Mouse (Mus musculus) forebrain, embryonic 11.5 days (tissue): Measurements from ENCODE around the gene Dmrt1. TPM values are rescaled to one million over a fixed set of nuclear protein-coding genes. Genes with fewer than 3 reads are reported as not detected.

Source experiments
- ATAC-seq: fragments of 200-750 bp; cut with Nextera tagmentation; replicated peaks from 2 replicates; pipeline ENCODE4 v1.8.0; 2017; ENCODE audit warnings: moderate TSS enrichment; ENCODE audit not compliant: low FRiP score
- DNase-seq: peaks from one replicate; pipeline ENCODE4 v3.0.0-alpha.2; 2017; ENCODE audit warnings: low spot score
- H3K27ac ChIP-seq: fragments of 300-500 bp; sonication (generic); 2 replicates; pipeline ENCODE4 v1.5.1; 2014; ENCODE audit warnings: low read depth, low read length
- H3K27me3 ChIP-seq: fragments of 300-500 bp; sonication (generic); 2 replicates; pipeline ENCODE4 v1.6.1; 2014; ENCODE audit warnings: mild to moderate bottlenecking, low read length, mixed read lengths; ENCODE audit not compliant: control insufficient read depth, insufficient read depth
- H3K36me3 ChIP-seq: fragments of 300-500 bp; sonication (generic); 2 replicates; pipeline ENCODE4 v1.6.1; 2014; ENCODE audit warnings: mild to moderate bottlenecking, low read length, moderate library complexity, mixed read lengths; ENCODE audit not compliant: control insufficient read depth, insufficient read depth
- H3K4me1 ChIP-seq: fragments of 300-500 bp; sonication (generic); replicated peaks from 2 replicates; pipeline ENCODE4 v1.6.1; 2014; ENCODE audit warnings: low read length, mixed read lengths; ENCODE audit not compliant: control insufficient read depth, insufficient read depth
- H3K4me2 ChIP-seq: fragments of 300-500 bp; sonication (generic); 2 replicates; pipeline ENCODE4 v1.6.1; 2014; ENCODE audit warnings: low read depth, mild to moderate bottlenecking, low read length, moderate library complexity, mixed read lengths; ENCODE audit not compliant: severe bottlenecking
- H3K4me3 ChIP-seq: fragments of 300-500 bp; sonication (generic); 2 replicates; pipeline ENCODE4 v1.5.1; 2014; ENCODE audit warnings: low read depth, low read length
- H3K9ac ChIP-seq: fragments of 300-500 bp; sonication (generic); 2 replicates; pipeline ENCODE4 v1.6.1; 2014; ENCODE audit warnings: low read length
- H3K9me3 ChIP-seq: fragments of 300-500 bp; sonication (generic); 2 replicates; pipeline ENCODE4 v1.6.1; 2016; ENCODE audit warnings: low read length, mixed read lengths; ENCODE audit not compliant: control insufficient read depth
- WGBS: fragments of 180-500 bp; shearing (Covaris S2); extraction: QIAGEN DNeasy Blood & Tissue Kit; methylation state at CpG from one replicate; pipeline ENCODE4 v1.1.7; 2014; 5-methylcytosine and 5-hydroxymethylcytosine counted together
- polyA plus RNA-seq: library from polyadenylated mRNA; unstranded; fragments of >200 nt; fragmentation: Nextera tagmentation; extraction: Ambion mirVana; gene quantifications from 2 replicates; pipeline ENCODE4 v1.2.1, GENCODE M21; 2014

Dmrt1 gene
- polyA plus RNA-seq, 1 experiment from 2014 or later = 0.95 TPM

DNA sequence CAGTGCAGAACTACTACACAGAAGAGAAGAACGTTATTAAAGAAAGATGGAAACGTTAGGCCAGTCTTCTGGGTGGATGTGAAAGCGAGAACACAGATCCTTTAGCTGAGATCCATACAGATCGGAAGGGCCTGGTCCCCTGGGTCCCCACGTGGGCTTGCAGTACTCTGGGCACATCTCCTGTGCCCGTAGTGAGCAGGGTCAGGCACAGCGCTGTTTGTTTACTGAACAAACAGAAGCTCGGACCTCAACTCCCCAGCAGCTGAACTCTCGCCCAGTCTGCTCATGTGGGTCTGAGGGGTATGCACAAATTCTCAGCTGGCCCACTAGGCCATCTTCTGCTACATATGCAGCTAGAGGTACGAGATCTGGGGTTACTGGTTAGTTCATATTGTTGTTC is 145.1 kb downstream of the Dmrt1 start:
- no peaks in the 10 kb centered on the region for H3K9me3 ChIP-seq
- no peaks in the 10 kb centered on the region for H3K36me3 ChIP-seq
- DNase-seq = peak; percentile 35
- H3K4me1 ChIP-seq = no peaks in the 10 kb centered on the region
- H3K9ac ChIP-seq = no peak overlapping the region
- no peak overlapping the region for H3K27ac ChIP-seq
- no peaks in the 10 kb centered on the region for H3K27me3 ChIP-seq
- 80% methylated on average over 10 of the region's 10 CpGs for WGBS
- no peak overlapping the region for H3K4me3 ChIP-seq
- ATAC-seq = no peak
- H3K4me2 ChIP-seq = no peak overlapping the region

- H3K4me2 ChIP-seq = no peak overlapping the region
- H3K27me3 ChIP-seq = no peaks in the 10 kb centered on the region
- H3K9me3 ChIP-seq = no peaks in the 10 kb centered on the region
- no peak overlapping the region for H3K27ac ChIP-seq
- 73% methylated on average over 5 of the region's 5 CpGs for WGBS
- H3K9ac ChIP-seq = no peak overlapping the region
- no peaks in the 10 kb centered on the region for H3K4me1 ChIP-seq
- no peaks in the 10 kb centered on the region for H3K36me3 ChIP-seq
- no peak overlapping the region for H3K4me3 ChIP-seq
- ATAC-seq (no peak), DNase-seq (peak; percentile 23)
These were observed 147.1 kb downstream of the Dmrt1 start for GRCm38 (mm10) chr19:25652560-25652959.

Other genes starting within 250 kb of the Dmrt1 start
- gene Dmrt3, start 104.7 kb downstream of the Dmrt1 start, polyA plus RNA-seq = 21.8 and 23.8 TPM in 2 replicates
- gene Dmrt2, start 166.8 kb downstream of the Dmrt1 start, polyA plus RNA-seq = 0.41 and 0.48 TPM in 2 replicates